Mouse (Mus musculus) limb, embryonic 12.5 days (tissue): Measurements from ENCODE around the gene Lmntd2. TPM values are rescaled to one million over a fixed set of nuclear protein-coding genes. Genes with fewer than 3 reads are reported as not detected.

Source experiments
- ATAC-seq: fragments of 200-750 bp; cut with Nextera tagmentation; 2 replicates; pipeline ENCODE4 v1.8.0; 2017; ENCODE audit warnings: low read depth, moderate TSS enrichment; ENCODE audit not compliant: insufficient number of reproducible peaks, insufficient read depth, low FRiP score, low TSS enrichment
- H3K27ac ChIP-seq: fragments of 300-500 bp; sonication (generic); 2 replicates; pipeline ENCODE4 v1.5.1; 2016; ENCODE audit warnings: mild to moderate bottlenecking, moderate library complexity
- H3K27me3 ChIP-seq: fragments of 300-500 bp; sonication (generic); 2 replicates; pipeline ENCODE4 v1.6.1; 2016; ENCODE audit warnings: mild to moderate bottlenecking, moderate library complexity
- H3K36me3 ChIP-seq: fragments of 300-500 bp; sonication (generic); 2 replicates; pipeline ENCODE4 v1.6.1; 2016; ENCODE audit warnings: mild to moderate bottlenecking, moderate library complexity
- H3K4me1 ChIP-seq: fragments of 300-500 bp; sonication (generic); replicated peaks from 2 replicates; pipeline ENCODE4 v1.6.1; 2016
- H3K4me2 ChIP-seq: fragments of 300-500 bp; sonication (generic); 2 replicates; pipeline ENCODE4 v1.6.1; 2016; ENCODE audit warnings: mild to moderate bottlenecking, moderate library complexity
- H3K4me3 ChIP-seq: fragments of 300-500 bp; sonication (generic); replicated peaks from 2 replicates; pipeline ENCODE4 v1.5.1; 2016; ENCODE audit warnings: mild to moderate bottlenecking
- H3K9ac ChIP-seq: fragments of 300-500 bp; sonication (generic); replicated peaks from 2 replicates; pipeline ENCODE4 v1.6.1; 2016; ENCODE audit warnings: mild to moderate bottlenecking, moderate library complexity
- H3K9me3 ChIP-seq: fragments of 300-500 bp; sonication (generic); 2 replicates; pipeline ENCODE4 v1.6.1; 2016; ENCODE audit warnings: mild to moderate bottlenecking, moderate library complexity
- WGBS: fragments of 180-500 bp; shearing (Covaris S2); methylation state at CpG from one replicate; pipeline ENCODE4 v1.1.7; 2016; 5-methylcytosine and 5-hydroxymethylcytosine counted together
- polyA plus RNA-seq: library from polyadenylated mRNA; unstranded; fragments of >200 nt; fragmentation: Nextera tagmentation; extraction: Ambion mirVana; gene quantifications from 2 replicates; pipeline ENCODE4 v1.2.1, GENCODE M21; 2016

The Lmntd2 gene
- polyA plus RNA-seq, 1 experiment from 2014 or later = 4.2 TPM

GRCm38 (mm10) chr7:141226535-141226934, 12.7 kb upstream of the Lmntd2 start:
- H3K9ac ChIP-seq = no peak overlapping the region
- no peak overlapping the region for H3K27ac ChIP-seq
- no peaks in the 10 kb centered on the region for H3K9me3 ChIP-seq
- H3K4me2 ChIP-seq = no peak overlapping the region
- ATAC-seq = no peak
- WGBS = 82% methylated on average over 6 of the region's 6 CpGs
- H3K4me1 ChIP-seq = peaks cover 23% of the 10 kb centered on the region
- H3K27me3 ChIP-seq = no peaks in the 10 kb centered on the region
- no peak overlapping the region for H3K4me3 ChIP-seq
- H3K36me3 ChIP-seq = peaks cover 11% of the 10 kb centered on the region

- H3K9ac ChIP-seq = 0 out of 2 replicates have a peak overlapping the region, but pooled peaks have one; percentile 52
- H3K4me3 ChIP-seq = no peak overlapping the region
- 89% methylated on average over 4 of the region's 4 CpGs for WGBS
- no peaks in the 10 kb centered on the region for H3K9me3 ChIP-seq
- no peaks in the 10 kb centered on the region for H3K27me3 ChIP-seq
- H3K4me1 ChIP-seq = peaks cover 17% of the 10 kb centered on the region
- H3K4me2 ChIP-seq = peak overlapping the region; percentile 91; the same call in 1 of the 2 replicates
- peak overlapping the region; percentile 87 for H3K27ac ChIP-seq
- ATAC-seq = no peak
- H3K36me3 ChIP-seq = peaks cover 25% of the 10 kb centered on the region
Measured at GRCm38 (mm10) chr7:141222696-141223215, 8.9 kb upstream of the Lmntd2 start.

DNA sequence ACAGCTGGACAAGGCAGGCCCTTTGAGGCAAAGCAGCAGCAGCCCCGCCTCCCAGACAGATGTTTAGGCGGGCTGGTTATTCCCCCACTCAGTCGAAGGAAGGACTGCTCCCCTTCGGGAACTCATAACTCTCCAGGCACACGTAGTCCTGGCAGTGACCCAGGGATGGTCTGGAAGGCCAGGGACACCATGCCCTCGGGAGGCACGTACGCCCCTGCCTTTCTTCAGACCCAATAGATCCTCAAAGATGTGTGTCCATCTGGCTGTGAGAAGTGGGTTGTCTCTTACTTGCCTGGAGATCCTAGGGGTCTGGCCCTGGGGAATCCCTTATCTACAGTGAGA, 8.2 kb upstream of the Lmntd2 start:
- H3K27me3 ChIP-seq = no peaks in the 10 kb centered on the region
- ATAC-seq = no peak
- peak overlapping the region; percentile 87 for H3K27ac ChIP-seq
- peak overlapping the region; percentile 91 for H3K4me2 ChIP-seq
- 10% methylated on average over 8 of the region's 8 CpGs for WGBS
- peak overlapping the region; percentile 52 for H3K9ac ChIP-seq
- H3K9me3 ChIP-seq = no peaks in the 10 kb centered on the region
- peaks cover 21% of the 10 kb centered on the region for H3K4me1 ChIP-seq
- peaks cover 31% of the 10 kb centered on the region for H3K36me3 ChIP-seq
- peak overlapping the region; percentile 57 for H3K4me3 ChIP-seq

GRCm38 (mm10) chr7:141221249-141222125, 7.6 kb upstream of the Lmntd2 start:
- peak overlapping the region; percentile 87 for H3K27ac ChIP-seq
- H3K9ac ChIP-seq = peak overlapping the region; percentile 70
- WGBS = 5% methylated on average over 44 of the region's 44 CpGs
- peak overlapping the region; percentile 57 for H3K4me3 ChIP-seq
- peaks cover 27% of the 10 kb centered on the region for H3K4me1 ChIP-seq
- H3K27me3 ChIP-seq = no peaks in the 10 kb centered on the region
- peaks cover 31% of the 10 kb centered on the region for H3K36me3 ChIP-seq
- H3K4me2 ChIP-seq = peak overlapping the region; percentile 91
- peak; percentile 97 for ATAC-seq
- H3K9me3 ChIP-seq = no peaks in the 10 kb centered on the region

DNA sequence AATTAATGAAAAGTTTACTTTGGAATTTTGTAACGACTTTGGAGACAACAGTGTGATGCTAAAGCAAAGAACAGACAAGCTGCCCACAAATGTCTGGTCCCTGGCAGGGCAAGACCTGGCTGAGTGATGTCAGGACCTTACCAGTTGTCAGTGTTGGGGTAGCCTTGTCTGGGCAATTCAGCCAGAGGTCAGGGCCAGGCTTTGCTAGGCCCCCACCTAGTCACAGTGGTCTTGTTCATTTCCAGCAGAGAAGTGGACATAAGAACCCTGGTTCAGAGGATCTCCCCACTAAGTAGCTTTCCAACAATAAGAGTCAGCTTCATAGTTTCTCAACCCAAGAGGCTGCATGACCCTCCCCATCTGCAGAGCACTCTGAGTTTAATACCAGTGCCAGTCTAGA, 6.5 kb upstream of the Lmntd2 start:
- no peak for ATAC-seq
- peak overlapping the region; percentile 70; the same call in 1 of the 2 replicates for H3K9ac ChIP-seq
- peak overlapping the region; percentile 57; the same call in 1 of the 2 replicates for H3K4me3 ChIP-seq
- H3K27ac ChIP-seq = 0 out of 2 replicates have a peak overlapping the region, but pooled peaks have one; percentile 82
- peak overlapping the region; percentile 91 for H3K4me2 ChIP-seq
- H3K9me3 ChIP-seq = no peaks in the 10 kb centered on the region
- H3K36me3 ChIP-seq = peaks cover 31% of the 10 kb centered on the region
- H3K4me1 ChIP-seq = peaks cover 33% of the 10 kb centered on the region
- H3K27me3 ChIP-seq = no peaks in the 10 kb centered on the region
- 81% methylated on average over 1 of the region's 1 CpGs for WGBS

GRCm38 (mm10) chr7:141219558-141220099, 5.7 kb upstream of the Lmntd2 start:
- H3K27me3 ChIP-seq = no peaks in the 10 kb centered on the region
- no peak overlapping the region for H3K4me2 ChIP-seq
- no peaks in the 10 kb centered on the region for H3K9me3 ChIP-seq
- WGBS = 85% methylated on average over 1 of the region's 1 CpGs
- no peak for ATAC-seq
- H3K9ac ChIP-seq = no peak overlapping the region
- H3K27ac ChIP-seq = no peak overlapping the region
- peaks cover 31% of the 10 kb centered on the region for H3K36me3 ChIP-seq
- H3K4me3 ChIP-seq = no peak overlapping the region
- peaks cover 39% of the 10 kb centered on the region for H3K4me1 ChIP-seq

GRCm38 (mm10) chr7:141218557-141219133, 4.8 kb upstream of the Lmntd2 start:
- Histone ChIP-seq H3K9ac (0 out of 2 replicates have a peak overlapping the region, but pooled peaks have one; percentile 12), H3K4me1 (peaks cover 44% of the 10 kb centered on the region), H3K27ac (no peak overlapping the region), H3K9me3 (no peaks in the 10 kb centered on the region), H3K27me3 (no peaks in the 10 kb centered on the region), H3K4me3 (no peak overlapping the region), H3K4me2 (no peak overlapping the region), H3K36me3 (peaks cover 31% of the 10 kb centered on the region)
- no peak for ATAC-seq
- 81% methylated on average over 5 of the region's 5 CpGs for WGBS

GRCm38 (mm10) chr7:141218141-141218540, 4.3 kb upstream of the Lmntd2 start:
- Histone ChIP-seq H3K4me1 (peaks cover 44% of the 10 kb centered on the region), H3K27me3 (no peaks in the 10 kb centered on the region), H3K4me3 (no peak overlapping the region), H3K27ac (no peak overlapping the region), H3K4me2 (no peak overlapping the region), H3K9ac (no peak overlapping the region), H3K36me3 (peaks cover 31% of the 10 kb centered on the region), H3K9me3 (no peaks in the 10 kb centered on the region)
- no peak for ATAC-seq
- 85% methylated on average over 3 of the region's 3 CpGs for WGBS

- ATAC-seq = no peak
- Histone ChIP-seq H3K4me1 (peaks cover 41% of the 10 kb centered on the region), H3K4me3 (no peak overlapping the region), H3K4me2 (no peak overlapping the region), H3K27ac (0 out of 2 replicates have a peak overlapping the region, but pooled peaks have one; percentile 23), H3K9me3 (no peaks in the 10 kb centered on the region), H3K9ac (0 out of 2 replicates have a peak overlapping the region, but pooled peaks have one; percentile 34), H3K27me3 (no peaks in the 10 kb centered on the region), H3K36me3 (peaks cover 31% of the 10 kb centered on the region)
- 89% methylated on average over 17 of the region's 17 CpGs for WGBS
Measured at GRCm38 (mm10) chr7:141217343-141218013, 3.6 kb upstream of the Lmntd2 start.

DNA sequence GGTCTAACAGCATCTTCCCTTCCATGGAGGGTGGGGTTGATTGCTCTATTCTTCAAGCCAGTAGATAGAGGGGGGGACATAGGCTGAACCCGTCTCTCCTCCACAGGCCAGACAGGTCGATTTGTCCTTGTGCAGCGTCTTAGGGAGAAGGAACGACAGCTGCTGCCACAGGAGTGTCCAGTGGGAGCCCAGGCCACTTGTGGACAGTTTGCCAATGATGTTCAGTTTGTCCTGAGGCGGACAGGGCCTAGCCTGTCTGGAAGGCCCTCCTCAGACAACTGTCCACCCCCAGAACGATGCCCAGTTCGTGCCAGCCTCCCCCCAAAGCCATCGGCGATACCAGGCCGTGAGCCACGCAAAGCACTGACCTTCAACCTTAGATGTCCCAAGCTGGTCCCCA, 3.0 kb upstream of the Lmntd2 start:
- Histone ChIP-seq H3K36me3 (peaks cover 31% of the 10 kb centered on the region), H3K4me2 (peak overlapping the region; percentile 89), H3K9ac (peak overlapping the region; percentile 34; the same call in 1 of the 2 replicates), H3K27ac (peak overlapping the region; percentile 82; the same call in 1 of the 2 replicates), H3K4me3 (peak overlapping the region; percentile 65), H3K4me1 (peaks cover 36% of the 10 kb centered on the region), H3K9me3 (no peaks in the 10 kb centered on the region), H3K27me3 (no peaks in the 10 kb centered on the region)
- no peak for ATAC-seq
- whole genome bisulfite sequencing = 91% methylated on average over 11 of the region's 11 CpGs
